Mouse (Mus musculus): ENCODE data around the gene Adprhl1.

The Adprhl1 gene

GRCm38 (mm10) chr8:13254019-13254418, at the start of gene Adprhl1:
Adprhl1 (minus strand) TSS chr8:13254162.
- peak; percentile 87 to 88 for DNase-seq

GRCm38 (mm10) chr8:13301036-13301435, 47.1 kb upstream of the Adprhl1 start:
- no peak for DNase-seq

- DNase-seq: no peak
Observed at GRCm38 (mm10) chr8:13299571-13299970, 45.6 kb upstream of the Adprhl1 start.

- no peak for DNase-seq
Observed at GRCm38 (mm10) chr8:13293677-13294470, 39.9 kb upstream of the Adprhl1 start.

- peak; percentile 84 to 88 for DNase-seq
Observed at GRCm38 (mm10) chr8:13292364-13292763, 38.4 kb upstream of the Adprhl1 start.

- DNase-seq: no peak
Observed at GRCm38 (mm10) chr8:13288646-13289045, 34.7 kb upstream of the Adprhl1 start.

- peak; percentile 98 for DNase-seq
Observed at GRCm38 (mm10) chr8:13287692-13288623, 34.0 kb upstream of the Adprhl1 start, which contains the start of the genes Dcun1d2 and Tmco3. Dcun1d2 (minus strand) TSS chr8:13288131. Tmco3 (plus strand) TSS chr8:13288190.

- DNase-seq: peak; percentile 89 to 90
Observed at GRCm38 (mm10) chr8:13287304-13287691, 33.3 kb upstream of the Adprhl1 start.

GRCm38 (mm10) chr8:13283200-13283599, 29.2 kb upstream of the Adprhl1 start:
- peak in 1 of 2 experiments; percentile 13 for DNase-seq

GRCm38 (mm10) chr8:13276941-13277447, 23.0 kb upstream of the Adprhl1 start:
- no peak for DNase-seq

GRCm38 (mm10) chr8:13272834-13273233, 18.9 kb upstream of the Adprhl1 start:
- DNase-seq: no peak

- no peak for DNase-seq
Observed at GRCm38 (mm10) chr8:13267566-13267965, 13.6 kb upstream of the Adprhl1 start.

- DNase-seq: no peak
Observed at GRCm38 (mm10) chr8:13263376-13263775, 9.4 kb upstream of the Adprhl1 start.

GRCm38 (mm10) chr8:13253413-13253812, 549 bp downstream of the Adprhl1 start:
- no peak for DNase-seq

GRCm38 (mm10) chr8:13252837-13253236, 1.1 kb downstream of the Adprhl1 start:
- DNase-seq: no peak

GRCm38 (mm10) chr8:13244343-13244880, 9.6 kb downstream of the Adprhl1 start:
- DNase-seq: no peak

GRCm38 (mm10) chr8:13242985-13243870, 10.7 kb downstream of the Adprhl1 start:
- no peak for DNase-seq

GRCm38 (mm10) chr8:13240691-13241090, 13.3 kb downstream of the Adprhl1 start:
- no peak for DNase-seq

GRCm38 (mm10) chr8:13240055-13240454, 13.9 kb downstream of the Adprhl1 start:
- DNase-seq: no peak

GRCm38 (mm10) chr8:13234803-13235202, 19.2 kb downstream of the Adprhl1 start:
- no peak for DNase-seq

- no peak for DNase-seq
Observed at GRCm38 (mm10) chr8:13230471-13230870, 23.5 kb downstream of the Adprhl1 start.

- no peak for DNase-seq
Observed at GRCm38 (mm10) chr8:13229802-13230201, 24.2 kb downstream of the Adprhl1 start.
